Mouse (Mus musculus) intestine, postnatal 0 days (tissue): Measurements from ENCODE around the gene Tspan31. TPM values are rescaled to one million over a fixed set of nuclear protein-coding genes. Genes with fewer than 3 reads are reported as not detected.

Experiments
- ATAC-seq: fragments of 200-750 bp; cut with Nextera tagmentation; 2 replicates; pipeline ENCODE4 v1.8.0; 2017; ENCODE audit warnings: mild to moderate bottlenecking, moderate TSS enrichment, moderate library complexity
- H3K27ac ChIP-seq: fragments of 300-500 bp; sonication (generic); 2 replicates; pipeline ENCODE4 v1.5.1; 2014; ENCODE audit warnings: mild to moderate bottlenecking, low read depth, low read length, moderate library complexity
- H3K27me3 ChIP-seq: fragments of 300-500 bp; sonication (generic); replicated peaks from 2 replicates; pipeline ENCODE4 v1.6.1; 2014; ENCODE audit warnings: low read length, mixed read lengths; ENCODE audit not compliant: control insufficient read depth, insufficient read depth
- H3K36me3 ChIP-seq: fragments of 300-500 bp; sonication (generic); 2 replicates; pipeline ENCODE4 v1.6.1; 2014; ENCODE audit warnings: mild to moderate bottlenecking, moderate library complexity; ENCODE audit not compliant: control insufficient read depth, insufficient read depth
- H3K4me1 ChIP-seq: fragments of 300-500 bp; sonication (generic); replicated peaks from 2 replicates; pipeline ENCODE4 v1.6.1; 2014; ENCODE audit warnings: antibody characterized with exemption, low read length, mixed read lengths; ENCODE audit not compliant: control insufficient read depth, insufficient read depth
- H3K4me2 ChIP-seq: fragments of 300-500 bp; sonication (generic); replicated peaks from 2 replicates; pipeline ENCODE4 v1.6.1; 2014; ENCODE audit warnings: low read depth, mild to moderate bottlenecking, moderate library complexity
- H3K4me3 ChIP-seq: fragments of 300-500 bp; sonication (generic); 2 replicates; pipeline ENCODE4 v1.5.1; 2014; ENCODE audit warnings: low read depth, low read length
- H3K9ac ChIP-seq: fragments of 300-500 bp; sonication (generic); 2 replicates; pipeline ENCODE4 v1.6.1; 2014; ENCODE audit warnings: mild to moderate bottlenecking, low read depth, low read length
- H3K9me3 ChIP-seq: fragments of 300-500 bp; sonication (generic); 2 replicates; pipeline ENCODE4 v1.6.1; 2016; ENCODE audit warnings: mixed run types; ENCODE audit not compliant: control insufficient read depth
- CTCF ChIP-seq: sonication (generic); IDR thresholded peaks from 2 replicates; pipeline ENCODE4 v1.5.1; 2016; ENCODE audit warnings: low read depth, mild to moderate bottlenecking, control low read depth, antibody characterized with exemption, moderate library complexity
- WGBS: fragments of 180-500 bp; shearing (Covaris S2); extraction: QIAGEN DNeasy Blood & Tissue Kit; methylation state at CpG from one replicate; pipeline ENCODE4 v1.1.7; 2014; 5-methylcytosine and 5-hydroxymethylcytosine counted together
- polyA plus RNA-seq: library from polyadenylated mRNA; unstranded; fragments of >200 nt; fragmentation: Nextera tagmentation; extraction: Ambion mirVana; gene quantifications from 2 replicates; pipeline ENCODE4 v1.2.1, GENCODE M21; 2015

Gene Tspan31
- polyA plus RNA-seq, 1 experiment from 2014 or later: 300 TPM

- Histone ChIP-seq H3K4me3 (no peak overlapping the region), H3K9me3 (no peaks in the 10 kb centered on the region), H3K36me3 (no peaks in the 10 kb centered on the region), H3K27me3 (peaks cover 66% of the 10 kb centered on the region), H3K27ac (no peak overlapping the region), H3K4me2 (no peak overlapping the region), H3K9ac (no peak overlapping the region), H3K4me1 (peaks cover 5% of the 10 kb centered on the region; the same call in 1 of the 2 replicates)
- peak; percentile 36; the same call in 1 of the 2 replicates for TF ChIP-seq CTCF
- ATAC-seq: no peak
- WGBS: 55% methylated on average over 6 of the region's 6 CpGs
Measured at GRCm38 (mm10) chr10:127085633-127086032, 15.6 kb upstream of the Tspan31 start.

- H3K9ac ChIP-seq: no peak overlapping the region
- no peaks in the 10 kb centered on the region for H3K36me3 ChIP-seq
- no peak overlapping the region for H3K27ac ChIP-seq
- peaks cover 5% of the 10 kb centered on the region; the same call in 1 of the 2 replicates for H3K4me1 ChIP-seq
- H3K27me3 ChIP-seq: peaks cover 66% of the 10 kb centered on the region
- no peak overlapping the region for H3K4me2 ChIP-seq
- ATAC-seq: no peak
- no peak overlapping the region for H3K4me3 ChIP-seq
- WGBS: 76% methylated on average over 9 of the region's 9 CpGs
- no peak for TF ChIP-seq CTCF
- no peaks in the 10 kb centered on the region for H3K9me3 ChIP-seq
Measured at GRCm38 (mm10) chr10:127085052-127085451, 15.0 kb upstream of the Tspan31 start.

- H3K27me3 ChIP-seq: peaks cover 66% of the 10 kb centered on the region
- no peaks in the 10 kb centered on the region for H3K36me3 ChIP-seq
- peak; percentile 17; the same call in 1 of the 2 replicates for TF ChIP-seq CTCF
- no peak overlapping the region for H3K4me3 ChIP-seq
- no peak for ATAC-seq
- H3K9me3 ChIP-seq: no peaks in the 10 kb centered on the region
- no peak overlapping the region for H3K27ac ChIP-seq
- H3K9ac ChIP-seq: no peak overlapping the region
- WGBS: 23% methylated on average over 5 of the region's 5 CpGs
- no peak overlapping the region for H3K4me2 ChIP-seq
- peaks cover 5% of the 10 kb centered on the region; the same call in 1 of the 2 replicates for H3K4me1 ChIP-seq
Measured at GRCm38 (mm10) chr10:127083915-127084306, 13.8 kb upstream of the Tspan31 start.

- no peaks in the 10 kb centered on the region for H3K36me3 ChIP-seq
- peaks cover 70% of the 10 kb centered on the region for H3K27me3 ChIP-seq
- WGBS: 31% methylated on average over 8 of the region's 8 CpGs
- H3K4me2 ChIP-seq: no peak overlapping the region
- peaks cover 5% of the 10 kb centered on the region; the same call in 1 of the 2 replicates for H3K4me1 ChIP-seq
- 0 out of 2 replicates have a peak, but pooled peaks have one; percentile 7 for TF ChIP-seq CTCF
- no peaks in the 10 kb centered on the region for H3K9me3 ChIP-seq
- no peak overlapping the region for H3K9ac ChIP-seq
- H3K4me3 ChIP-seq: no peak overlapping the region
- 0 out of 2 replicates have a peak overlapping the region, but pooled peaks have one; percentile 7 for H3K27ac ChIP-seq
- ATAC-seq: no peak
Measured at GRCm38 (mm10) chr10:127083292-127083914, 13.3 kb upstream of the Tspan31 start.

- H3K9me3 ChIP-seq: no peaks in the 10 kb centered on the region
- peaks cover 74% of the 10 kb centered on the region for H3K27me3 ChIP-seq
- H3K9ac ChIP-seq: no peak overlapping the region
- TF ChIP-seq CTCF: no peak
- peaks cover 5% of the 10 kb centered on the region; the same call in 1 of the 2 replicates for H3K4me1 ChIP-seq
- H3K4me3 ChIP-seq: no peak overlapping the region
- H3K36me3 ChIP-seq: no peaks in the 10 kb centered on the region
- H3K27ac ChIP-seq: no peak overlapping the region
- WGBS: 30% methylated on average over 8 of the region's 8 CpGs
- peak overlapping the region; percentile 55 for H3K4me2 ChIP-seq
- ATAC-seq: 0 out of 2 replicates have a peak, but pooled peaks have one; percentile 15
Measured at GRCm38 (mm10) chr10:127081996-127082620, 12.0 kb upstream of the Tspan31 start.
